ENCODE assay signal across 11 mouse cellular contexts in genomic region chr17:33932448-33932847, GRCm38 (mm10).
"Had no signal": no experiment of that assay in that cellular context is flagged by ENCODE, and none has a peak within 500 bp of the region (broad histone marks: within the 10 kb centered on the region; RNA-seq: fewer than 3 reads in every experiment).

No protein-coding gene starts in this region.

- ATAC-seq: midbrain, embryonic 15.5 days had no signal

- H3K27me3 ChIP-seq: kidney, embryonic 15.5 days; limb, embryonic 13.5 days; midbrain, embryonic 15.5 days; stomach, embryonic 15.5 days had no signal

- H3K27ac ChIP-seq: kidney, embryonic 15.5 days; limb, embryonic 13.5 days; liver, embryonic 14.5 days; midbrain, embryonic 15.5 days; stomach, embryonic 15.5 days had no signal

- H3K9ac ChIP-seq: kidney, embryonic 15.5 days; limb, embryonic 13.5 days; midbrain, embryonic 15.5 days; stomach, embryonic 15.5 days had no signal

- H3K9me3 ChIP-seq: kidney, embryonic 15.5 days; limb, embryonic 13.5 days; midbrain, embryonic 15.5 days; stomach, embryonic 15.5 days had no signal

- H3K4me2 ChIP-seq: kidney, embryonic 15.5 days; midbrain, embryonic 15.5 days; stomach, embryonic 15.5 days had no signal

- H3K4me3 ChIP-seq: kidney, embryonic 15.5 days; midbrain, embryonic 15.5 days; stomach, embryonic 15.5 days had no signal

- DNase-seq: kidney, adult 11 months; left cerebral cortex, postnatal 4 days; lung, adult 18-20 months; lung, postnatal 36 days; right cerebral cortex, postnatal 14 days; thymus, postnatal 4 days had no signal
